Mouse (Mus musculus) CH12.LX (cell line): Measurements from ENCODE around the gene Polr2m.

Experiments used
- CTCF ChIP-seq, 2 experiments: IDR thresholded peaks in 1 of 2; conservative IDR thresholded peaks in 1 of 2; 2 replicates each; pipeline ENCODE4 v1.5.1; 2011 to 2012; ENCODE audit warnings: low read depth in 2 of 2, low read length in 2 of 2, improper control_type of control experiment in 1 of 2, inconsistent platforms in 1 of 2, mild to moderate bottlenecking in 1 of 2, moderate library complexity in 1 of 2
- GABPA ChIP-seq: IDR thresholded peaks from 2 replicates; pipeline ENCODE4 v1.6.1; 2012; ENCODE audit warnings: low read depth, low read length, improper control_type of control experiment, inconsistent platforms; ENCODE audit not compliant: insufficient replicate concordance
- TCF12 ChIP-seq: IDR thresholded peaks from 2 replicates; pipeline ENCODE4 v1.6.1; 2014; ENCODE audit warnings: low read depth, mild to moderate bottlenecking, inconsistent platforms, low read length, improper control_type of control experiment

DNA sequence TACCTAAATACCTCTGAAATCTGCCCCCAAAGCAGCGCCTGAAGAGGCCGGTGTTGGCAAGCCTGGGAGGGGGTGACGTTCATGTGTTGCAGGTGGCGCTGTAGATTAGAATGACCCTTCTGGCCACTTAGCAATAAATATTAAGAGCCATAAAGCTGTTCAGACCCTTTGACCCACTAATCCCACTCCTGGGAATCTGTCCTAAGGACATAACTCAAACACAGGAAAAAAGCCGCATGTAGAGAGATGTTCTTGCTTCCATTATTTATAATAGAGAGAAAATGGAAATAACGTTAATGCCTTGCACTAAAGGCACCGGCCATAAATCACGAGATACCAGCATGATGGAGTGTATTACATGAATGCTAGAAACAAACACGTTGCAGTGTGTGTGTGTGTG lies 41.7 kb upstream of the Polr2m start:
- TF ChIP-seq TCF12, result no peak
- no peak for TF ChIP-seq CTCF (conservative IDR thresholded peaks at IDR 0.05 in 1 of 2, IDR thresholded peaks at IDR 0.05 in 1 of 2; ENCODE audit: low read depth in 2 of 2, low read length in 2 of 2)
- no peak for TF ChIP-seq GABPA
